In genomic region chr17:56643237-56643636, GRCm38 (mm10) we compare ENCODE assay signal across 17 mouse cellular contexts. TPM values are rescaled to one million over a fixed set of nuclear protein-coding genes. Genes with fewer than 3 reads are reported as not detected.
"Had no signal": no experiment of that assay in that cellular context is flagged by ENCODE, and none has a peak within 500 bp of the region (broad histone marks: within the 10 kb centered on the region; RNA-seq: fewer than 3 reads in every experiment).

No protein-coding gene starts in this region.

- H3K9me3 ChIP-seq: neural tube, embryonic 13.5 days; neural tube, embryonic 15.5 days; stomach, embryonic 15.5 days had no signal

- H3K27ac ChIP-seq: neural tube, embryonic 13.5 days; neural tube, embryonic 15.5 days; stomach, embryonic 15.5 days; stomach, postnatal 0 days had no signal

- H3K27me3 ChIP-seq: neural tube, embryonic 13.5 days; neural tube, embryonic 15.5 days; stomach, embryonic 15.5 days had no signal

- DNase-seq: retina, postnatal 1 day; right cerebral cortex, adult 18-20 months; right cerebral cortex, postnatal 14 days; right cerebral cortex, postnatal 25 days; right cerebral cortex, postnatal 4 days; spleen, adult 18-20 months; thymus, adult 18-20 months; thymus, adult 2 months; thymus, postnatal 14 days; thymus, postnatal 25 days; thymus, postnatal 36 days; thymus, postnatal 4 days had no signal

- H3K36me3 ChIP-seq: neural tube, embryonic 13.5 days; neural tube, embryonic 15.5 days; stomach, embryonic 15.5 days had no signal

- H3K4me1 ChIP-seq: neural tube, embryonic 13.5 days; neural tube, embryonic 15.5 days; stomach, embryonic 15.5 days had no signal

- H3K4me2 ChIP-seq: neural tube, embryonic 13.5 days; neural tube, embryonic 15.5 days; stomach, embryonic 15.5 days had no signal

- H3K9ac ChIP-seq: neural tube, embryonic 13.5 days; neural tube, embryonic 15.5 days; stomach, embryonic 15.5 days had no signal

- H3K4me3 ChIP-seq: neural tube, embryonic 13.5 days; neural tube, embryonic 15.5 days; stomach, embryonic 15.5 days had no signal

RNA-seq across cellular contexts. Expression of gene Catsperd, which starts 15.3 kb away (rescaled TPM):
- total RNA-seq: neutrophil, adult 5-6 weeks had no signal
